Mouse (Mus musculus) heart, adult 18-20 months (tissue): ENCODE data around the gene Spryd3. TPM values are rescaled to one million over a fixed set of nuclear protein-coding genes. Genes with fewer than 3 reads are reported as not detected.
A peak's percentile ranks its signal among the peaks of the same experiment; 100 is the strongest.
"Not testable (repeated sequence)": the region's sequence is repeated elsewhere in the genome, so short reads cannot be mapped to it uniquely, and the experiment has no call there.

Source experiments
- DNase-seq, 2 experiments: peaks; one replicate each; pipeline ENCODE4 v3.0.0; 2021 to 2022; ENCODE audit warnings: mixed read lengths in 1 of 2
- total RNA-seq, 2 experiments: library from RNA; stranded (reverse); gene quantifications; 2 replicates each; pipeline ENCODE4 v1.2.3; 2021

The Spryd3 gene
- total RNA-seq, 2 experiments from 2014 or later: 14.4 to 15.3 TPM

GRCm38 (mm10) chr15:102100161-102100981 is 35.7 kb downstream of the Spryd3 start, which contains the start of gene Tns2:
TSS of gene Tns2 (plus strand) at chr15:102100413.
- DNase-seq: peak; percentile 91 to 94

- no peak for DNase-seq
Observed at GRCm38 (mm10) chr15:102099771-102100160, 36.3 kb downstream of the Spryd3 start.

GRCm38 (mm10) chr15:102099260-102099659 is 36.8 kb downstream of the Spryd3 start:
- no peak for DNase-seq

GRCm38 (mm10) chr15:102097991-102098555 is 38.0 kb downstream of the Spryd3 start:
- DNase-seq: peak; percentile 64 to 76

GRCm38 (mm10) chr15:102097147-102097915 is 38.7 kb downstream of the Spryd3 start:
- peak; percentile 77 to 85 for DNase-seq

GRCm38 (mm10) chr15:102094988-102095387 is 41.0 kb downstream of the Spryd3 start:
- DNase-seq: peak in 1 of 2 experiments; percentile 62

GRCm38 (mm10) chr15:102094157-102094556 is 41.9 kb downstream of the Spryd3 start:
- no peak for DNase-seq

- no peak for DNase-seq
Observed at GRCm38 (mm10) chr15:102092222-102092621, 43.8 kb downstream of the Spryd3 start.

GRCm38 (mm10) chr15:102091688-102092087 is 44.3 kb downstream of the Spryd3 start:
- no peak for DNase-seq

GRCm38 (mm10) chr15:102091063-102091679 is 44.9 kb downstream of the Spryd3 start:
- peak in 1 of 2 experiments; percentile 35 for DNase-seq

GRCm38 (mm10) chr15:102089914-102090585 is 46.0 kb downstream of the Spryd3 start:
- no peak for DNase-seq

- DNase-seq: no peak
Observed at GRCm38 (mm10) chr15:102083028-102083427, 53.0 kb downstream of the Spryd3 start.

GRCm38 (mm10) chr15:102082148-102082547 is 53.9 kb downstream of the Spryd3 start:
- no peak for DNase-seq

- no peak for DNase-seq
Observed at GRCm38 (mm10) chr15:102080429-102080828, 55.6 kb downstream of the Spryd3 start.

GRCm38 (mm10) chr15:102079924-102080323 is 56.1 kb downstream of the Spryd3 start:
- not testable (repeated sequence) for DNase-seq

GRCm38 (mm10) chr15:102079221-102079620 is 56.8 kb downstream of the Spryd3 start:
- no peak for DNase-seq

- no peak for DNase-seq
Observed at GRCm38 (mm10) chr15:102077111-102077677, 58.8 kb downstream of the Spryd3 start.

- no peak for DNase-seq
Observed at GRCm38 (mm10) chr15:102074876-102075585, 61.0 kb downstream of the Spryd3 start.

GRCm38 (mm10) chr15:102074070-102074731 is 61.8 kb downstream of the Spryd3 start:
- peak; percentile 64 to 65 for DNase-seq

- DNase-seq: peak; percentile 99
Observed at GRCm38 (mm10) chr15:102073559-102074069, 62.4 kb downstream of the Spryd3 start, which contains the start of gene Eif4b. TSS of gene Eif4b (plus strand) at chr15:102073773.
